Mouse (Mus musculus) kidney, embryonic 16.5 days (tissue): ENCODE measurements around the gene Olfr12. TPM values are rescaled to one million over a fixed set of nuclear protein-coding genes. Genes with fewer than 3 reads are reported as not detected.

Experiments
- ATAC-seq: fragments of 200-750 bp; cut with Nextera tagmentation; 2 replicates; pipeline ENCODE4 v1.8.0; 2017; ENCODE audit warnings: moderate TSS enrichment; ENCODE audit not compliant: low FRiP score, low TSS enrichment
- H3K27ac ChIP-seq: fragments of 300-500 bp; sonication (generic); 2 replicates; pipeline ENCODE4 v1.5.1; 2014; ENCODE audit warnings: low read length
- H3K27me3 ChIP-seq: fragments of 300-500 bp; sonication (generic); 2 replicates; pipeline ENCODE4 v1.6.1; 2014; ENCODE audit warnings: low read length, control low read depth, mixed read lengths; ENCODE audit not compliant: insufficient read depth
- H3K36me3 ChIP-seq: fragments of 300-500 bp; sonication (generic); 2 replicates; pipeline ENCODE4 v1.6.1; 2014; ENCODE audit warnings: low read length, control low read depth, mixed read lengths; ENCODE audit not compliant: insufficient read depth
- H3K4me1 ChIP-seq: fragments of 300-500 bp; sonication (generic); 2 replicates; pipeline ENCODE4 v1.6.1; 2014; ENCODE audit warnings: low read length, control low read depth, mixed read lengths; ENCODE audit not compliant: insufficient read depth
- H3K4me2 ChIP-seq: fragments of 300-500 bp; sonication (generic); replicated peaks from 2 replicates; pipeline ENCODE4 v1.6.1; 2014; ENCODE audit warnings: low read depth, low read length
- H3K4me3 ChIP-seq: fragments of 300-500 bp; sonication (generic); 2 replicates; pipeline ENCODE4 v1.5.1; 2014; ENCODE audit warnings: mild to moderate bottlenecking, low read length
- H3K9ac ChIP-seq: fragments of 300-500 bp; sonication (generic); replicated peaks from 2 replicates; pipeline ENCODE4 v1.6.1; 2014; ENCODE audit warnings: low read length
- H3K9me3 ChIP-seq: fragments of 300-500 bp; sonication (generic); 2 replicates; pipeline ENCODE4 v1.6.1; 2016; ENCODE audit warnings: low read length, control low read depth
- WGBS: fragments of 180-500 bp; shearing (Covaris S2); extraction: QIAGEN DNeasy Blood & Tissue Kit; methylation state at CpG from one replicate; pipeline ENCODE4 v1.1.7; 2014; 5-methylcytosine and 5-hydroxymethylcytosine counted together
- polyA plus RNA-seq: library from polyadenylated mRNA; unstranded; fragments of >200 nt; fragmentation: Nextera tagmentation; extraction: Ambion mirVana; gene quantifications from 2 replicates; pipeline ENCODE4 v1.2.1, GENCODE M21; 2015

Olfr12 gene
- polyA plus RNA-seq, 1 experiment from 2014 or later = not detected

GRCm38 (mm10) chr1:92637501-92638172 is 20.0 kb downstream of the Olfr12 start:
- ATAC-seq = no peak
- H3K4me3 ChIP-seq = no peak overlapping the region
- H3K27ac ChIP-seq = no peak overlapping the region
- no peaks in the 10 kb centered on the region for H3K9me3 ChIP-seq
- H3K9ac ChIP-seq = no peak overlapping the region
- H3K36me3 ChIP-seq = peaks cover 32% of the 10 kb centered on the region
- no peaks in the 10 kb centered on the region for H3K27me3 ChIP-seq
- WGBS = 86% methylated on average over 15 of the region's 15 CpGs
- H3K4me2 ChIP-seq = no peak overlapping the region
- H3K4me1 ChIP-seq = peaks cover 15% of the 10 kb centered on the region

- WGBS = 91% methylated on average over 3 of the region's 3 CpGs
- Histone ChIP-seq H3K9ac (no peak overlapping the region), H3K27ac (no peak overlapping the region), H3K4me1 (peaks cover 15% of the 10 kb centered on the region), H3K4me3 (no peak overlapping the region), H3K4me2 (no peak overlapping the region), H3K9me3 (no peaks in the 10 kb centered on the region), H3K27me3 (no peaks in the 10 kb centered on the region), H3K36me3 (peaks cover 32% of the 10 kb centered on the region)
- no peak for ATAC-seq
These were observed 20.6 kb downstream of the Olfr12 start for GRCm38 (mm10) chr1:92638181-92638580.

- Histone ChIP-seq H3K4me2 (no peak overlapping the region), H3K4me1 (peaks cover 15% of the 10 kb centered on the region), H3K27me3 (no peaks in the 10 kb centered on the region), H3K27ac (no peak overlapping the region), H3K36me3 (peaks cover 32% of the 10 kb centered on the region), H3K9me3 (no peaks in the 10 kb centered on the region), H3K4me3 (no peak overlapping the region), H3K9ac (no peak overlapping the region)
- ATAC-seq = no peak
- 97% methylated on average over 4 of the region's 4 CpGs for WGBS
These were observed 21.1 kb downstream of the Olfr12 start for GRCm38 (mm10) chr1:92638736-92639135.

GRCm38 (mm10) chr1:92640393-92640792 is 22.8 kb downstream of the Olfr12 start:
- Histone ChIP-seq H3K4me3 (no peak overlapping the region), H3K9me3 (no peaks in the 10 kb centered on the region), H3K4me1 (peaks cover 15% of the 10 kb centered on the region), H3K27ac (no peak overlapping the region), H3K27me3 (no peaks in the 10 kb centered on the region), H3K9ac (no peak overlapping the region), H3K4me2 (peak overlapping the region; percentile 98; the same call in 1 of the 2 replicates), H3K36me3 (peaks cover 32% of the 10 kb centered on the region)
- 78% methylated on average over 6 of the region's 6 CpGs for WGBS
- no peak for ATAC-seq

GRCm38 (mm10) chr1:92641514-92642272 is 24.1 kb downstream of the Olfr12 start, which contains the start of gene Cops9:
Gene Cops9 (minus strand): TSS chr1:92641985.
- Histone ChIP-seq H3K27me3 (no peaks in the 10 kb centered on the region), H3K36me3 (peaks cover 22% of the 10 kb centered on the region), H3K4me1 (peaks cover 15% of the 10 kb centered on the region), H3K9ac (peak within 1 kb of the TSS; percentile 97), H3K4me3 (peak within 1 kb of the TSS; percentile 95), H3K9me3 (no peaks in the 10 kb centered on the region), H3K4me2 (peak within 1 kb of the TSS; percentile 98), H3K27ac (0 out of 2 replicates have a peak within 1 kb of the TSS, but pooled peaks have one; percentile 51)
- 1% methylated on average over 50 of the region's 50 CpGs for WGBS
- ATAC-seq = peak; percentile 95

GRCm38 (mm10) chr1:92643691-92644090 is 26.1 kb downstream of the Olfr12 start:
- ATAC-seq = no peak
- H3K4me2 ChIP-seq = no peak overlapping the region
- H3K9ac ChIP-seq = no peak overlapping the region
- no peak overlapping the region for H3K4me3 ChIP-seq
- 77% methylated on average over 4 of the region's 4 CpGs for WGBS
- H3K27ac ChIP-seq = no peak overlapping the region
- H3K27me3 ChIP-seq = no peaks in the 10 kb centered on the region
- H3K9me3 ChIP-seq = no peaks in the 10 kb centered on the region
- H3K4me1 ChIP-seq = peaks cover 21% of the 10 kb centered on the region
- H3K36me3 ChIP-seq = peaks cover 7% of the 10 kb centered on the region; the same call in 1 of the 2 replicates

GRCm38 (mm10) chr1:92644916-92645315 is 27.3 kb downstream of the Olfr12 start:
- Histone ChIP-seq H3K9me3 (no peaks in the 10 kb centered on the region), H3K4me1 (peaks cover 22% of the 10 kb centered on the region), H3K9ac (no peak overlapping the region), H3K4me3 (no peak overlapping the region), H3K36me3 (no peaks in the 10 kb centered on the region), H3K27me3 (no peaks in the 10 kb centered on the region), H3K27ac (no peak overlapping the region), H3K4me2 (no peak overlapping the region)
- 80% methylated on average over 5 of the region's 5 CpGs for WGBS
- no peak for ATAC-seq

GRCm38 (mm10) chr1:92646111-92646510 is 28.5 kb downstream of the Olfr12 start:
- no peak overlapping the region for H3K4me2 ChIP-seq
- H3K9me3 ChIP-seq = no peaks in the 10 kb centered on the region
- H3K4me1 ChIP-seq = peaks cover 12% of the 10 kb centered on the region
- no peaks in the 10 kb centered on the region for H3K27me3 ChIP-seq
- H3K9ac ChIP-seq = no peak overlapping the region
- ATAC-seq = no peak
- H3K36me3 ChIP-seq = no peaks in the 10 kb centered on the region
- no peak overlapping the region for H3K4me3 ChIP-seq
- no peak overlapping the region for H3K27ac ChIP-seq
- 50% methylated on average over 2 of the region's 2 CpGs for WGBS

- Histone ChIP-seq H3K4me3 (no peak overlapping the region), H3K27me3 (no peaks in the 10 kb centered on the region), H3K27ac (no peak overlapping the region), H3K36me3 (no peaks in the 10 kb centered on the region), H3K9ac (no peak overlapping the region), H3K4me2 (no peak overlapping the region), H3K4me1 (0 out of 2 replicates have a peak, but pooled peaks cover 12% of the 10 kb centered on the region), H3K9me3 (no peaks in the 10 kb centered on the region)
- 57% methylated on average over 7 of the region's 7 CpGs for WGBS
- no peak for ATAC-seq
These were observed 29.0 kb downstream of the Olfr12 start for GRCm38 (mm10) chr1:92646601-92647000.

- H3K4me2 ChIP-seq = no peak overlapping the region
- no peaks in the 10 kb centered on the region for H3K27me3 ChIP-seq
- H3K27ac ChIP-seq = no peak overlapping the region
- no peaks in the 10 kb centered on the region for H3K9me3 ChIP-seq
- no peaks in the 10 kb centered on the region for H3K36me3 ChIP-seq
- 0 out of 2 replicates have a peak, but pooled peaks cover 11% of the 10 kb centered on the region for H3K4me1 ChIP-seq
- ATAC-seq = no peak
- 65% methylated on average over 4 of the region's 4 CpGs for WGBS
- H3K4me3 ChIP-seq = no peak overlapping the region
- H3K9ac ChIP-seq = no peak overlapping the region
These were observed 29.4 kb downstream of the Olfr12 start for GRCm38 (mm10) chr1:92647026-92647425.
